Mouse (Mus musculus) left cerebral cortex, postnatal 14 days (tissue): ENCODE measurements at regions not wholly inside any gene's neighbourhood (a gene's known extent, or its start where the extent isn't known, plus 50 kb on each side); places are given as distances from the start of the nearest gene placed in this dataset.

ENCODE experiments used
- DNase-seq, 2 experiments: peaks; one replicate each; pipeline ENCODE4 v3.0.0; 2021 to 2022; ENCODE audit warnings: low spot score in 2 of 2, mixed read lengths in 1 of 2
- intact Hi-C: fragments of 180-260 bp; cut with DNase I; formaldehyde crosslinking; loops from one replicate; pipeline ENCODE4 v1.15.1; 2025

- intact Hi-C loops: no loop called here
- DNase-seq: no peak
These were observed 118.4 kb upstream of the Sox2 start for GRCm38 (mm10) chr3:34531836-34532235.

DNA sequence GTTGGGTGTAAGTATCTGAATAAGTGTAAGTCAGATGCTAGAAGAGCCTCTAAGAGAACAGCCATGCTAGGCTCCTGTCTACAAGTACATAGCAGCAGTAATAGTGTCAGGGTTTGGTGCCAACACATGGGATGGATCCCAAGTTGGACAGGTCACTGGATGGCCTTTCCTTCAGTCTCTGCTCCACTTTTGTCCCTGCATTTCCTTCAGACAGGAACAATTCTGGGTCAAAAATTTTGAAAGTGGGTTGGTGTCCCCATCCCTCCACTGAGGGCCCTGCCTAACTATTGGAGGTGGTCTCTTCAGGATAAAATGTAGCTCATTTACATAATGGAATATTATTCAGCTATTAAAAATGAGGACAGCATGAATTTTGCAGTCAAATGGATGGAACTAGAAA is 122.7 kb upstream of the Sox2 start:
- intact Hi-C loops: no loop called here
- DNase-seq: no peak

DNA sequence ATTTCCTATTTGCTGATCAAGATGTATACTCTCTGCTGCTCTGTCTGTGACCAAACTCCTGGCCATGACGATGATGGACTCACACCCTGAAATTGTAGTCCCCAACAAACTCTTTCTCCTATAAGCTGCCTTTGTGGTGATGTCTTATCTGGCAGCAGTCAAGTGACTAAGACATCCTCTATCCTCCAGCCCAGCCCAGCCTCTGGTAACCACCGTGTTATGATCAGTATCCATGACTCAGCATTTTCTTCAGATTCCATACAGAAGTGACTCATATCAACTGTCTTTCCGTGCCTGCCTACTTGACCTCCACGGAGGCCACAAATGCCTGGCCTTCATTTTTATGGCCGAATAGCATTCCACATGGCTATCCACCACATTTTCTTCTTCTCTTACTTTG is 124.5 kb upstream of the Sox2 start:
- intact Hi-C loops: no loop called here
- no peak for DNase-seq

DNA sequence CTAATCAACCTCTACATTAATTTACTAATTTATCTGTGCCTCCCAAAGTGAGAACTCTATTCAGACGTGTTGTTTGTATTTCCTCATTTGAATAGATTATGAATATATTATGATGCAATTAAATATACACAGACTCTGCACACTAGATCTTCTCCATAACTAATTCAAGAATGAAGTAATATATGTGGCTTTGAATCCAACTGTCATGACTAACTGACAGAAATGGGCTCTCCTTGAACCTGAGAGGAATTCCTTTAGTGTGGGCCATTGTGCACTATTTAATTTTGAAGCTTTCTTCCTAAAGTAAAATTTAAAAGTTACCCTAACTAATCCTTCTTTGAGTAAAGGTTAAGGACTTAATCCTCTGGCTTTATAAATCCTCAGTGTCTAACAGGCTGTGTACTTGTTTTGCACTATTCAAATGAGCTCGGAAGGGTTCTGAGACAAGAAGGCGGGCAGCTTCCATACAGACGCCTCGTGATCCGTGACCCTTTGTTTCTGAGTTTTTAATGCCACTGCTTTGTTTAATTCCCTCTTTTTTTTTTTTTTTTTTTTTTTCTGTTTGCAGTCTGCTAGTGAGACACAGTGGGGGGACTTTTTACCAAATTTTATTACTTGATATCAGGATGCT is 128.0 kb upstream of the Sox2 start:
- intact Hi-C loops: no loop called here
- no peak for DNase-seq

DNA sequence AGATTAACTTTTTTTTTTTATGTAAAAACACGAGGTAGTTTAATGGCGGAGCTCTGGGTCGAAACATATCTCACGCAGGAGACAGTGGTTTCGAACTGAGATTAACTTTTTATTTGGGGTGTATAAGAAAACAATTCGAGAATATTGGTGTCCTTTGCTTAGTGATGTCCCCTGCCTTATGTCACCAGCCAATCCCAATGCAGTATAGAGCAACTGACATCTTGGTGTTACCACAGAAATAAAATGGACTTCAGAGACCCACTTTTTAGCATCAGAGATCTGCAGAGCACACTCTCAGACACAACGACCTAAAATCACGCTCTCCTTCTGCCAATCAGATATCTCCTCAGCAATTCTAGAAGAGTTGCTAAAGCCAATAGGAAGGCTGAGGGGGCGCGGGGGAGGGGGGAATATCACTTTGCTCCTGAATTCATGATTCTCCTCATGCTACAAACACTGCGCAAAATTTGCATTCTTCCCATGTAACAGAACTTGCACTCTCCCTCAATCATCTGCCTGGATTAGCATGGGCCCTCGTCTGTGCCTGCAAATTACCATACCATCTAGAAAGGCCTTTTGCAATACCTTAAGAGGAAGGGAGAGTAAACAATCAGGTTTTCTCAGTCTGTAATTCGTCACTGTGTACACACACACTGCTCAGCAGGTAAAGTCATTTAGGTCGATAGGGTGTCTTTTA is 128.7 kb upstream of the Sox2 start:
- no peak for DNase-seq
- intact Hi-C loops: no loop called here

DNA sequence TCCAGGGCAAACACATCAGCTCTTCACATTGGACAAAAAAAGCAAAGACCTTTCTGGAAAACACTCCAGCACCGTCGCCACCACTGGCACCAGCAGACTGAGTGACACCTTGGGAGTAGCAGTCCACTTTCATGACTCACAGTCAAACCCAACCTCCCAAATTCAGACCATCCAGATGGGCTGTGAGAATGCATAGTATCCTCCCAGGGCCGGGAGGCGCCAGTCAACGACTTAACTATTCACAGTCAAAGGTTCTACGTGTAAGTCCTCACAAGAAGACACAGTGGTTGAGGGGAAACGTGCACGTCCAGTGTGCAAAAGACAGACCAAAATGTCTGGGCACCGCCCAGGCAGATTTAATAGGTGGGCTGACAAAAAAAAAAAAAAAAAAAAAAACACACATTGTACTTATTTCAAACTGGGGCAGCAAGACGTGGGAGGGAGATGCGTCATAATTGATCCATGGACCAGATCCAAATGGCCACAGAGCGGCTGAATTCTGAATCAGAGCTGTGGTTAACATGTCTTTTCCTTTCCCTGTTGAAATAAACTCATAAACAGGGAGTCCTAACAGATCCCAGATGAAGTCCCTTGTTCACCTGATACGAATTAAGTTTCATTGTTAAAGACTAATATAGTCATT is 137.6 kb upstream of the Sox2 start:
- no peak for DNase-seq
- intact Hi-C loops: no loop called here

DNA sequence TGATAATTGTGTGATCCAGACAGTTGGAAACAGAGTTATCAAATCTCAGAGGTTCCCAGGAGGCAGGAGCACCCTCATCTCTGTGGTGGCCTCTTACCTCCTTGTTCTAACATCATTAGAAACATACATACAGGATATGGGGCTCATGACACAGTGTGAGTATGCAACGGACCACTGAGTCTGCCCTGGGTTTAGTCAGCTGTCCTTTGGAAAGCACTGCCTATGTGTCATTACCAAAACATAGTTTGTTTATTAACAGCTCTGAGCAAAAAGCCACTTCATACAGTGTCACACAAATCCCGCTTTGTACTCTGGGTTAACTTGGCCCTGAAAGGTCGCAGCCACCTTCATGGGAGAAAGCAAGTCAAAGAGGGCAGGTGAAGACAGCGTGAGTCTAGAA is 139.5 kb upstream of the Sox2 start:
- intact Hi-C loops: no loop called here
- DNase-seq: no peak

- intact Hi-C loops: no loop called here
- peak in 1 of 2 experiments; percentile 23 for DNase-seq
These were observed 141.0 kb upstream of the Sox2 start for GRCm38 (mm10) chr3:34509160-34509559.

GRCm38 (mm10) chr3:34504573-34504894 is 145.7 kb upstream of the Sox2 start:
- no peak for DNase-seq
- intact Hi-C loops: no loop called here

GRCm38 (mm10) chr3:34503874-34504572 is 146.2 kb upstream of the Sox2 start:
- intact Hi-C loops: no loop called here

DNA sequence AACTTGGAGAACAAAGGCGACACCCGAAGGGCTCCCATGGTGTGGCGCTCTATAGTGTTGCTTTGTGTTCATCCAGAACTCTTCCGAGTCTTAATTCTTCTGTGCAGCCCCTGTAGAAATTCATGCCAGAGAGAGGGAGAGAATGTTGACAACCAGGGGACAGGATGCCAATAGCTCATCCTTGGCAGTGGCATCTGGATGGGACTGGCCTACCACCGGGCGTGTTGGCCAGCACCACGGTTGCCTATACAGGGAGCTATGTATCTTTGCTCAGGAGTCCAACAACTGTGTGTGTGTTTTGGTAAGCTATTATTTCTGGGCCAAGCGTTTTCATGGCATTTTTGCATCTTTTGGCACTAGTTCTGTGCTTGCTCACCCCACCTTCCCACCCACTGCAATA is 153.4 kb upstream of the Sox2 start:
- intact Hi-C loops: no loop called here

More at GRCm38 (mm10) chr3:34503874-34504572, 146.2 kb upstream of the Sox2 start:
- DNase-seq: no peak

DNA sequence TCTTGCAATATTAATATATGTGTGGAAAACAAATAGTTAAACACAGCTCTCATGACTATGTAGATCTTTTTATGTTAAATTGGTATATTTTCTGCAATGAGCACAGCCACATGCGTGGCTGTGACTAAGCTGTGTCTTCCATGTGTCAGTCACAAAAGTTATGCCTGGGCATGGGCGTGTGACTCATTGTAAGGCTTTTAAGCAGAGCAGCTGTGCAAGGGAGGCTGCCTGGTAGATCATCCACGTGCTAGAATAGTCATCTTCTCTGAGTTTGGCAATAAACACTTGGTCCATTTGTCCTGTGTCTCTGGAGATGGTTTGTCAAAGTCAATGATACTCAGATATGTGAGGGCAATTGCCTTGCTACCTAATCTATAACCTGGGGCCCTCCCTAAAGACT is 154.6 kb upstream of the Sox2 start:
- DNase-seq: peak; percentile 44 to 80
- intact Hi-C loops: no loop called here

More for the DNA sequence above, 153.4 kb upstream of the Sox2 start:
- no peak for DNase-seq

GRCm38 (mm10) chr3:34493921-34494320 is 156.3 kb upstream of the Sox2 start:
- no peak for DNase-seq

GRCm38 (mm10) chr3:34489008-34489407 is 161.2 kb upstream of the Sox2 start:
- intact Hi-C loops: no loop called here
- DNase-seq: no peak

More at GRCm38 (mm10) chr3:34493921-34494320, 156.3 kb upstream of the Sox2 start:
- intact Hi-C loops: no loop called here

DNA sequence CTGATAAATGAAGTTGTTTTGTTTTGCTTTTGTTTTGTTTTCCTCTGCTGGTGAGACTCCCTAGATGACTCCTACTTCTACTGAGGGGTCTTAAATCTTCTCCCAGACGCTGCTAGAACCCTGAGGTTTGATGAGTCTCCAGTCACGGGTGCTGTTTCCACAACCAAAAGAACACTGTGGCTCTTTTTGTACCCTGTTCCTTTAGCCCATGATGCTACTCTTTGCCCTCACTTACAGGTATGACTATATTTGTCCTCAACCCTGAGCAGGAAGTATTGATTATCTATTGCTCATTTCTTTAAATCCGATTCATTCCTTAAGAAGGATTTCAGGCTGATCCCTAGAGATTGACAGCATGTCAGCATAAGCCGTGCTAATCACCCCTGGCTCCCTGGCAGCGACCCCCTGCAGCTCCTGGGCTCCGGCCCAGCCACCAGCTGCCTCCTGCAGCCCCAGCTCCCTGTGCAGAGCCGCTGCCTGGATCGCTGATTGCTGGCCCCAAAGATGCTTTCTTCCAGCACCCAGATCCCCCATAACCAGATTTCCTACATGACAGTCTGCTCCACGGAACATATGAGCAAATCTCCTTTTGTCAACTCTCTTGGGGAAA is 163.7 kb upstream of the Sox2 start:
- no peak for DNase-seq
- intact Hi-C loops: no loop called here

GRCm38 (mm10) chr3:34485345-34486223 is 164.6 kb upstream of the Sox2 start:
- no peak for DNase-seq
- intact Hi-C loops: no loop called here

DNA sequence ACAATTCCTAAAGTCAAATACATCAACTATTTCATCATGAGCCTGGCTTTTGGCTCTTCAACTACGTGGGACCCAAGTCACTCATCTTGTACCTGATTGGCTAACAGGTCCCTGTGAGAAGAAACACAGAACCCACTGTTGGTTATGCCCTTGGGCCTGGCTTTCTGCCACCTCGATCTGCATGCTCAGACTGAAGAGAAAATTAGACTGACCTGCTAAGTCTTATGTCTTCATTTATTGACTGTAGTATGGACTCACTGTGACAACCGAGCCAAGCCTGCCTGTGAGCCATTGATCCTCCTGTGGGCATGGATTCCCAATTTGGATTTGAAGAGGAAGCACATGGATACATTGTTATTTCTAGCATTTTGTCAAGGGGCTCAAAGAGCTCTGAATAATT is 166.3 kb upstream of the Sox2 start:
- no peak for DNase-seq
- intact Hi-C loops: no loop called here

DNA sequence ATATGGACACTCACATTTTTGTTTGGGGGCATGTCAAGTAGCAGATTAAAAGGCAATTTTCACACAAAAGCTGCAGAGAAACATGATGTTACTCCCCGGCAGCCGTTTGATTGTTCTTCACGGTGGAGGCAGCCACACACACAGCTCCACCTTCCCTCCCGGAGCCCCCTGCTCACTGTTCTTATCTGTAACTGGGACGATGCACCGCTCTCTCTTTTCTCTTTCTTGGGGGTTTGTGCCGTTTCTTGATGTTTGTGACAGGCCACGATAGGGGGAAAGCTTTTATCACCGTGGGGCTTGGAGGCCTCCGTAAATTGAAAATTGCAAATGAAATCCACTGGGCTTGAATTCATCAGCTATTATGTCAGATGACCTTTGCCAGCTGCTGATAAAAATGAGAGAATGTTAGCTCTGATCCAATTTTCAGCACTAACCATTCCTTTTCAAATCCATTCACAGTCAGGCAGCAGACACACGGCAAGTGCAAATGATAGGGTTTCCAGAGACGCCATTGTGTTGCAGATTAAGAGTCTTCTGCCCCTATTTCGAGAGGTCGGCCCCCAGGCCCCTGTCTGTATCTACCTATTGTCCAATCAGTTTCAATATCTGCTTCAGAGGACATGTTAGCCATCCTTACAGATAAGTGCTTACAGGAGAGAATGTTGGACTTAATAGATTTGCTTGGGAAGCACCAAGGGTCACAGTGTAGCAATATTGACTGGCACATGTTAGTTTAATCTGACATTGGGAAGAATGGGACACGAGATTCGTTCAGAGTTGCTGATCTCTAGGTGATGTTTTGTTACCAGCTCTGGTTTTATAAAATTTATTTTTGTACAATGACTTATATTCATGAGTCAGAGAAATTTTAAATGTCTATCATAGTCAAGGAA is 168.1 kb upstream of the Sox2 start:
- intact Hi-C loops: no loop called here
- no peak for DNase-seq
